Mouse (Mus musculus): ENCODE results near the gene Pnpla5.
"Not testable (repeated sequence)": the region's sequence is repeated elsewhere in the genome, so short reads cannot be mapped to it uniquely, and the experiment has no call there.

The Pnpla5 gene

DNA sequence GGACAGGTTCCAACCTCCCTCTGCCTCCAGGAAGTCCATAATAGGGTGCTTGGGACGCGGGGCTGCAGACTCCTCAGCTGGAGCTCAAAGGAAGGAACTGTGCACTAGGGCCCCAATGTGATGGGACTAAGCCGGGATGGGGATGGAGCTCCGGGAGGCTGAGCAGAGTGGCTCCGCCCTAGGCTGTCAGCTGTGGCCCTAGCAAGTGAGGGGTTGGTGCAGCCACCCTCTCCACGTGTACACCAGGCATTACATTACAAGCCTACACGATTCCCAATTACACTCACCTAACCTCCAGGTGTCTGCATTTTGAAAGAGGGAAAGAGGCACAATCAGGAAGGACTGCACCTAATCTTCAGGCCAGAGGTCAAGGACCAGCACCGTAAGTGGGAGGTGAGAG lies at the start of gene Pnpla5:
TSS of gene Pnpla5 (minus strand) at position 101 of the 400 bp plus-strand sequence.
- no peak for DNase-seq (ENCODE audit: extremely low read depth, insufficient read length, low spot score)

DNA sequence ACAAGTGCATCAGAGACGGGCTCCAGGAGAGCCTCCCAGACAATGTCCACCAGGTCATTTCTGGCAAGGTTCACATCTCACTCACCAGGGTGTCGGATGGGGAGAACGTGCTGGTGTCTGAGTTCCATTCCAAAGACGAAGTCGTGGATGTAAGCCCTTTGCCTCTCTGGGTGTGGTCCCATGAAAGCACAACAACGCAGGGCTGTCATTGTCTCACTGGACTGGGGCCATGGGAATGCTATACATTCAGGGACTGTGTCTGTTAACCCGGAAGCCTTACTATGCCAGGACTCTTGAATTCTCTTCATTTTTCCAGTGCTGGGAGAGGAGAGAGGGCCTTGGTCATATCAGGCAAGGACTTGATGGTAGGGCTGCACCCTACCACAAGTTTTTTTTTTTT lies 48.2 kb upstream of the Pnpla5 start:
- no peak for DNase-seq (ENCODE audit: extremely low read depth, insufficient read length, low spot score)

DNA sequence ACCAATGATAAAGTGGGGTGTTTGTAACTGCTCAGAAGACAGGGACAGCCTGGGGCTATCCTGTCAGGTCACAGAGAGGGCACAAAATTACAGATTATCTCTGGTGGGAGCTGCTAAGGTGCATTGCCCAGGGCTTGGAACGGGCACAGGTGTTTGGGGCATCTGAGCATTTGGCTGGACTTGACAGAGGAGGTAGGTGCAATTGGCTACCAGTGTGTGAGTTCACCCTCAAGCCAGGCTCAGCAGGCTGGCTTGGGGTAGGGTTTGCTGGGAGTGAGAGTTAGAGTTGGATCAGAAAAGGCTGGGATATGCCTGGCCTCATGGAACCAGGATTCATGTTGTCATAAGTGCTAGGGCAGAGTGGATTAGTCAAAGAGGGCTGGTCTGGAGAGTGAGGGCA lies 46.5 kb upstream of the Pnpla5 start:
- no peak for DNase-seq (ENCODE audit: extremely low read depth, insufficient read length, low spot score)

DNA sequence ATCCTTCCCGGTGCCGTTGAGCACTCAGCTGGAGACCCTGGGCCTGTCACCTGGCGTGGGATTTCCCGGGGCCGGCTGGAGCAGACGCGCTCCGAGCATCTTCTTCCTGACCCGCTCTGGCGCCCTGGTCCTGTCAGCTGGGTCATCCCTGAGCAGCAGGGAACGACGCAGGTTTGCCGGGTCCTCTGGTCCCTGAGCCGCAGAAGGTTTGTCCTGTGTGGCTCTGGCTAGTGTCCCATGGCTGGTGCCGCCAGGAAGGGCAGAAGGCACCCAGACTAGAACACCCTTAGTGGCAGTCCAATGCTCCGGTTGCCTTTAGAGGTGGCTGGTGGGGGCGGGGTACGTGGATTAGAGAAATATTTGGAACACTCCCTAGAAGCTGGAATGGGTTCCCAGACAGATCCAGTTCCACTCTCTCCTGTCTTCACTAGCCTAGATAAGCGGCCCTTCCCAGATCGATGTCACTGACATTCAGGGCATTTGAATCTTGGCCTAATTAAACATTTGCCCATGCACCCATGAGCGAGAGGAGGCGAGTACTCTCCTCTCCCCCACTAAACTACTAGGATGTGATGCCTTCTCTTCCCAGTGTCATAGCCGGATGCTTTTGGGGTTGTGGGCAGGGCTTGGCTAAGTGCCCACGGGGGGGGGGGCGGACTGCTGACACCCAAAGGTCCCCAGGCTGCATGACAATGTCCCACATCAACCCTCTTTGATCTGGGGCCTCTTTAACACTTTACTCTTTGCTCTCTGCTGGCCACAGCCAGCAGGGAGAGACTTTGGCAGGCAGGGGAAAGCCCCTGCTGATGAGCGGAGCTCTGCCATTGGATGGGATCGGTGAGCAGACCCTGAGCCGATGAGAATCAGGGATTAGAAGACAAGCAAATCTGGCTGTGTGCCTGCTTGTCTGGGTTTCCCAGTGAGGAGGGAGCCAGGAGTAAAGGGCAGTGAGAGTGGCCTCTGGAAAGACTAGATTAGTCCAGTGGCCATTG lies 45.5 kb upstream of the Pnpla5 start:
- no peak for DNase-seq (ENCODE audit: extremely low read depth, insufficient read length, low spot score)

DNA sequence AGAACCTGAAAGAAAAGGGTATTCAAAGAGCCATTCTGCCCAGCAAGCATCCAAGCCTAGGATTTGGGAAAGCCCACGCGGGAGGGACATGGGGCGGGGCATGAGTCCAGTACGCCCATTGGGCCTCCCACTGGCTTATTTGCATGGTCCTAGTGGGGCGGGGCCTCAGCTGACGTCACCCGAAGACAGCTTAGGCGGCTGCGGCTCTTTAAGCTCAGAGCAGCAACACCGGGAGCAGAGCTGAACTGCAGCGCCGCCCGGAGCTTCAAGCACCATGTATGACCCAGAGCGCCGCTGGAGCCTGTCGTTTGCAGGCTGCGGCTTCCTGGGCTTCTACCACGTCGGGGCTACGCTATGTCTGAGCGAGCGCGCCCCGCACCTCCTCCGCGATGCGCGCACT lies 44.6 kb upstream of the Pnpla5 start, which contains the start of gene Pnpla3:
TSS of gene Pnpla3 (plus strand) at position 238 of the 400 bp plus-strand sequence.
- DNase-seq (ENCODE audit: extremely low read depth, insufficient read length, low spot score) = peak; percentile 16

DNA sequence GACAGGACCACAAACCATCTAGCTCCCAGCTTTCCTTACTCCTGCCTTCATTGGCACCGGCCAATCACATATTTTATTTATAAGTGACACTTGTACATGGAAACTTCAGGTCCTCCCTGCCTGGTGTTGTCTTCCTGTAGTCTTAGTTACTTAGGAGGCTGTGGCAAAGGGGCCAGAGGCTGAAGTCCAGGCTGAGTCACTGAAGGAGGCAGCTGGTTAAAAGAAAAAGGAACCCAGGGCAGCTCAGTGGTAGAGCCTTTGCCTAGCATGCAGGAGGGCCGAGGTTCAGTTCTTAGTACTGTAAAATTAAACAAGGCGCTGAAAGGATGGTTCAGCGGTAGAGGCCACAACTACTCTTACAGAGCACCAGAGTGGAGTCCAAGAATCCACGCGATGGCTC lies 43.8 kb upstream of the Pnpla5 start:
- no peak for DNase-seq (ENCODE audit: extremely low read depth, insufficient read length, low spot score)

DNA sequence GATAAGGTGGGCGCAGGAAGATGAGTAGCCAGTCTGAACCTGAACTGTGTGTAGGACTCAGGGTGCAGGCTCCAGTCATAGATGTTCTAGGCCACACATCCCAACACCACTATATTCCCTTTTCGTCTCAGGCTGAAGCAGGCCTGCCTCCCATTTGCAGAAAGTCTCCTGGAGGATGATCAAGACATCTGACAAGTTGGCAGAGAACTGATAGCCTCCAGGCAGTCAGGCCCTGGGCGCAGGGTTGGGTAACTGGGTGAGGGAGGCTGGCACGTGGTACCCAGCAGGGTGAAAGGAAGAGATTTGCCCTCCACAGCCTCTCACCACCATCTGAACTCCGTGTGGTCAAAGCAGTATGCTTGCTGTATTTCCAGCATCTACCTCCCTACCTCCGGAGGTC lies 38.9 kb upstream of the Pnpla5 start:
- no peak for DNase-seq (ENCODE audit: extremely low read depth, insufficient read length, low spot score)

DNA sequence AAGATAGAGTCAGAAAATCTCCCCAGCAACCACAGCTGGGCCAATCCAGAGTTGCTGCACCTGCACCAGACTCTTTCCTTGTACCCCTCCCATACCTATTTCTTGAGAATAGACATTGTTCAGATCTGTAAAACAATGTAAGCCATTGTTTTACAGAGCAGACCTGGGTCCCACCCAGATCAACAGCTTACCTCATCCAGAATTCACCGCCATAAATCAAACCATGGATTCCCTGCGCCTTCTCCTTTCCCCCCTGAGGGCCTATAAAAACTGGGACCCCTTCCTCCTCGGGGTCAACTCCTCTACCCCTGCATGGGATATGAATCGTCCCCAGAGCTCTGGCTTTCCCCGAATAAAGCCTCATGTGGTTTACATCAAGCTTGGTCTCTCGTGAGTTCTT lies 34.6 kb upstream of the Pnpla5 start:
- DNase-seq (ENCODE audit: extremely low read depth, insufficient read length, low spot score) = not testable (repeated sequence)

DNA sequence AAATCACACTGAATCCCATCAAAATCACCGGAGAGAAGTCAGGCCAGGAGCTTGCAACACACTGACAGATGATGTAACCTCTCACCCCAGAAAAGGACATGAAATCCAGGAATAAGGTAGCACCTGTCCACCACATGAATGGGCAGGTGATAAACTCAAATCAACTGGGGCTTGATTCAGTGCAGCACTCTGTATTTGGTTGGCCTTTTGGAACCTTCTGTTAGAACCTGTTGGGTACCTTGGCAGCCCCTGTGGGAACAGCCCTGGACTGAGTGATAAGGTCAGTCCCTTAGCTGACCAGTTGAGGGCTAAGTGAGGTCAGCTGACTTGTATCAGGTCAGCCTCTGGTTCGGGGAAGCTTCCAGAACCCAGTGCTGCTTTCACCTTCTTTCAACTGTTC lies 33.2 kb upstream of the Pnpla5 start:
- DNase-seq (ENCODE audit: extremely low read depth, insufficient read length, low spot score) = no peak

DNA sequence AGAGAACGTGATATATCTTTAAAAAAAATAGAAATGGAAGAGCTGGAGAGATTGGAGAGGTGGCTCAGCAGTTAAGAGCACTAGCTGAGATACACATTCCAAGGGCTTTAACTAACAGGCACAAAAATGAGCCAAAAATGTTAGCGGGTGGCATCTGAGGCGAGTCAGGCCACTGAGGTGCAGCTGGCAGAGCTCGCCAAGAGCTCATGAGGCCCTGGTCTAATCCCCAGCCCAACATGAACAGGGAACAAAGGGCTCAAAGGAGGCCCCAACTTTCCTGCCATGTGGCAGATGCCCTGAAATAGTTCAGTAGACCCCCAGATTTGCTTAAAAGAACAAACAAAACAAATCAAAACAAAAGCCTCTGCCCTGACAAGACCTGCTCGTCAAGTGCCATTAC lies 18.0 kb upstream of the Pnpla5 start:
- no peak for DNase-seq (ENCODE audit: extremely low read depth, insufficient read length, low spot score)

DNA sequence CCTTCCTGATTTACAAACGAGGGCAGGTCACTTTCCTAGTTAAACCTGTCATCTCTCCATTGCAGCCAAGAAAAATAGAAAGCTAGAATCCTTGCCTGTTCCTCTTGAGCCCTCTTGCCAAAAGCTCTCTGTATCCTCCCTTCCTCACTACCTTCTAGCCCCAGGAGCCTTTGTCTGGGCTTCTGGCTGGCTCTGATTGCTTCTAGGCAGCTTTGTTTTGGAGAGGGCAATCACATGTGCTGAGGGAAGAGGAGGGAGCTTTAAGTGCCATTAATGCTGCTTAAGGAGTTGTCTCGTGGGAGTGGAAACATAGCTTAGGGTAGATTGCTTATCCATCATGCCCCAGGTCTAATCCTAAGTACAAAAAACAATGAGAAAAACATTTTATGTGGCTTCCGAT lies 17.1 kb upstream of the Pnpla5 start:
- no peak for DNase-seq (ENCODE audit: extremely low read depth, insufficient read length, low spot score)

DNA sequence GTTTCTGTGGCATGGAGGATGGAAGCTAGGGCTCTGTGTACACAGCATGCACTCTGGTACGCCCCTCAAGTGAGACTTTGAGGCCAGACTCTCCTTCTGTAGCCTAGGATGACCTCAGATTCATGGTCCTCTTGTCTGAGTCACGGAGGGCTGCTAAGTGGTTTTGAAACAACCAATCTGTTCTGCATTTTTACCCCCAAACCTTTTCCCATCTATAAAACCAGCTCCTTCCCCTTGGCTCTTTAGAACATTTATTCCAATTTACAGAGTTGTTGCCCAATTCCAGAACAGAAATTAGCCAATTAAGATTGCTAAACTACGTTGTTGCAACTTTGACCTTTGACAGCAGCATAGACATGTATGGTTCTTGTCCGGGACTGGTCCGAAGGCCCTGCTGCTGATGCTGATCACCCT lies 16.6 kb upstream of the Pnpla5 start:
- no peak for DNase-seq (ENCODE audit: extremely low read depth, insufficient read length, low spot score)

DNA sequence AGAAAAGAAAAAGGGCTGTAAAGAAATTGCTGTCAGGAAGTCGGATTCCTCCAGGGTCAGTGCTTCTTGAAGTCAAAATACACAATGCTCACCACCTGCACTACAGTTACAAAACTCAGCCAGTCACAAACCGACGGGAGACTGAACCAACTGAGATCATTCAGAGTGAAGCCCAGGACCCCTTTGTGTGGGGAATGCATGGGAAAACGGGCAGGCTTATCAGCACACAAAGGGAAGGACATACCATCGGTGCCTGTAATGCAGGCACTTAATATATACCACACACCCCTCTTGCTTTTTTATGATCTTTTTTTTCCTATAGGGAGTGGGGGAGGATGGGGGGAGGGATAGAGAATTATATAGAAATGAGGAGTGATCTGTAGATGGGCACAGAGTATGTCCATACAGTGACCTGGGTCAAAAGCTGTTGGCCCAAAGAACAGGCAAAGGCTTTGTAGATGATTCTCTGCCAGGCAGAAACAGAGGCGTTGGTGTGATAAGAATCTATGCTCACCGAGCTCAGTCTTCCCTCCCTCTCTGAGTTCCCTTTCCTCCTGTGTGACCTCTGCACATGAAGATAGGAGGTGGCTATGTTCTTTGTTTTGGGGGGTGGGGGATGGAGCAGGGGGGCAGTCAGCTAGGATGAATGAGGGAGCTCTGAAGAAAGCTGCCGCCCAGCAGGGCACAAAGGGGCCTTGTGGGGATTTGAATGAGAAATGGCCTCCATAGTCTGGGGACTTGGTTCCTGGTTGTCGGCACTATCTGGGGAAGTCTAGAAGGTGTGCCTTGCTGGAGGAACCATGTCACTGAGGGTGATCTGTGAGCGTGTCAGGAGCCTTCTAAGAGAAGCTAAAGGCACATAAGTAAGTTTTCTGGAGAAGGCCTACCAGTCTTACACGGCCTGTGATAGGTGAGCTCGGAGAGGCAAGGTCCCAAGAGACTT lies 13.8 kb upstream of the Pnpla5 start:
- DNase-seq (ENCODE audit: extremely low read depth, insufficient read length, low spot score) = no peak

DNA sequence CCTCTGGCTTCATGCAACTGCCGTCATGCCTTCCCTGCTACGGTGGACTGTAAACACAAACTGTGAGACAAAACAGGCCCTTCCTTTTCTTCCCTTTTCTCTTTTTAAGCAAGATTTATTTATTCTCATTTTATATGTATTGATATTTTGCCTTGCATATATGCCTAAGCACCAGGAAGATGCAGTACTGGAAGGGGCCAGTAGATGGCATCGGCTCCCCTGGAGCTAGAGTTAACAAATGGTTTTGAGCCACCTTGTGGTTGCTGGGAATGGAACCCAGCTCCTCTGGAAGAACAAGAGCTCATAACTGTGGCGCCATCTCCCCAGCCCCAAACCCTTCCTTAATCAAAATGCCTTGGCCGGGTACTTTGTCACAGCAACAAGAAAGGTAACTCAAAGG lies 12.5 kb upstream of the Pnpla5 start:
- DNase-seq (ENCODE audit: extremely low read depth, insufficient read length, low spot score) = peak; percentile 25

DNA sequence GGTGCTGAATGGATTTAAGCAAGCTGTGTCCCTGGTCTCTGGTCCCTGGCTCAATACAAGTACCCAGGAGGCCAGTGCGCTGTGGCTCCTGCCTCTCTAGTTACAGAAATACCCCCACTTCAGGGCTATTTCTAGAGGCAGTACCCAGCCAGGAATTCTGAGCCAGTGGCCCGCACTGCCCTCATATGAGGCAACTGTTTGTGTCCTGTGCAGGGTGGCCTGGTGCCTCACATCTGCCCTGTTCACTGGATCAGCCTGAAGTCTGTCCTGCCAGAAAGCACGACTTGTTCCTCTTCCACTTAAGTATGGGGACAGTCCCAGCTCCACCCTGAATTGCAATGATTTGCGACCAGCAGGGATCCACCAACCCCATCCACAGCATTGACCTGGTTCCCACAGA lies 10.5 kb upstream of the Pnpla5 start:
- no peak for DNase-seq (ENCODE audit: extremely low read depth, insufficient read length, low spot score)

DNA sequence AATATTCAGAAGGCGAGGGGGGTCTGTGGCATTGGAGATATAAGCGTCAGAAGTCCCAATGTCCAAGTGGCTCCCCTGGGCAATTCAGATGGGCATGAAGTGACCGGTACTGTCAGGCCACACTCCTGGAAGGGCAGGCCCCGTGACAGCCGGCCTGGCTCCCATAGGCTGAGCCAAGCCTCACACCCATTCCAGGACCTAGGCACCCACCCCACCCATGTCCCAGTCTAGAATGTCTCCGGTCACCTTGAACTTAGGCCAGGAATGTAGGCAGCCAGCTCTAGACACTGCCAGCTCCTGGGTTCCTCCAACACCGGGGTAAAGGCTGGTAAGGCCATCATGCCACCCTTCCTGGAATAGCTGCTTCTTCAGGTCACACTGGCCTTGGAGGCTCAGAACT lies 9.0 kb upstream of the Pnpla5 start:
- no peak for DNase-seq (ENCODE audit: extremely low read depth, insufficient read length, low spot score)

DNA sequence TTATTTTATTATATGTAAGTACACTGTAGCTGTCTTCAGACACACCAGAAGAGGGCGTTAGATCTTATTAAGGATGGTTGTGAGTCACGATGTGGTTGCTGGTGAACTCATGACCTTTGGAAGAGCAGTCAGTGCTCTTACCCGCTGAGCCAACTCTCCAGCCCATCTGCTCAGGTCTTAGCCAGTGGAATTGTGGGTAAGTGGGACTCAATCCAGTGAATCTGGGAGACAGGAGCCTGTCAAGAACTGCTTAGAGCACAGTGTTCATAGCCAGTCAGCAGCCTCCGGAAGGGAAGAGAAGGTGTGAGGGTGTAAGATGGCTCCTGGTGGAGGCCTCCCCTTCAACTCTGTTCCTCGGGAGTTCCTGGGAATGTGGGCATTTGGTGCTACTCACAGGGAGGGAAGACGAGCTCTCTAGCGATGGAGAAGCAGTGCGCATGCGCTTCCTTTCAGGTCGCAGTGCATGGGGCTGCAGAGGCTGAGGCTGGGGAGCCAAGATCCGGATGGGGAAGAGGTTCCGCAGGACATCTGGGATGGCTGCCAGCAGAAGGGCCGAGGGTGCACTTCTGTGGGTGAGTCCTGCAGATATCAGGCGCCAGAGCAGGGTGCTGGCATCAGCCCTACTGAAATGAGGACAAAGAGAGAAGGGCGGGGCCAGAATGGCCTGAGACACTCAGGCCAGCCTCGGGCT lies 8.3 kb upstream of the Pnpla5 start:
- DNase-seq (ENCODE audit: extremely low read depth, insufficient read length, low spot score) = no peak

DNA sequence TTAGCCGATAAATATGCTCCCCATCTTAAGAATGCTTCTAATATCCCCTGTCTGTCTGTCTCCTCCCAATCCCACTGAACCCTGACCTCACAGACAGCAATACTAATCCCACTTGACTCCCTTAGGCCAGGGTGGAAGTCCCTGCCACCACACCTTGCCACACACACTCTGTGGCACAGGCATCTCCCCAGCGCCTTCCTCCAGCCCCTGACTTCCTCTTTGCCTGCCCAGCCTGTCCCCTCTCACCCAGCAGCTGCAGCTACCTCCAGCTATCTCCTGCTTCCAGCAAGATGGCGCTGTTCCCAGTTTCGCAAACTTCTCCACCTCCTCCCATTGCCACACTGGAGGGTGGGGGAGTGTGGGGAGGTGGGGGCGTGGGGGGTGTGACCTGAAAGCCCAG lies 3.9 kb upstream of the Pnpla5 start:
- no peak for DNase-seq (ENCODE audit: extremely low read depth, insufficient read length, low spot score)

DNA sequence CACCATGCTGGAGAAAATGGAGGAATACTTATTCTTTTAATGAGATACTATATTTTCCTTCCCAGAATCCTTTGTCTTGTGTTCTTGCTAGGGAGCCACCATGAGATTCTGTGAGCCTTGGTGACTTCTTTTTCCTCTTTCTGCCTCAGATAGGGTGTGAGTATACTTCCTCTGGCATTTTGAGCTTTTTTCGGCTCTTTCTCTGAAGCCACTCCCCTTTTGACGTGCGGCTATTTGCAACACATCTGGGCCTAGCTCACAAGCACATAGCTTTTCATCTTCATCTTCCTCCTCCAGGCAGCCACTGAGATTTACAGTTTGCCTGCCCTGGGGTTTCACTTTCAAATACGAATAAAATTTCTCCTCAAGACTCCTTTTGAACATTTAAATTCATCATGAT lies 3.5 kb upstream of the Pnpla5 start:
- no peak for DNase-seq (ENCODE audit: extremely low read depth, insufficient read length, low spot score)

DNA sequence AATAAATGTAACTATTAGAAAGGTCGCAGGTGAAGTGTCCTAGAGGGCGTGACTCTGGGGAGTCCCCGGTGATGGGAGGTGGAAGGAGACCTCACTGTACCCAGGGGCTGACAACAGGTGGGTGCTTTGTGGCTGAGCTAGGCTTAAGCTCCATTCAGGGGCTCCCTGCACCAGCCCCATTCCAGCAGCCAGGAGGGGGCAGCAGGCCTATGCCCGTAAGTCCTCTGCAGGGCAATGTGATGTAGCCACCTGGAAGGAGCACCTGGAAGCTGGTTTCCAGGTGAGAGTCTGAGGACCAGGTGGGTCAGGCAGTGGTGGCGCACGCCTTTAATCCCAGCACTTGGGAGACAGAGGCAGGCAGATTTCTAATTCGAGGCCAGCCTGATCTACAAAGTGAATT lies 1.1 kb upstream of the Pnpla5 start:
- no peak for DNase-seq (ENCODE audit: extremely low read depth, insufficient read length, low spot score)

DNA sequence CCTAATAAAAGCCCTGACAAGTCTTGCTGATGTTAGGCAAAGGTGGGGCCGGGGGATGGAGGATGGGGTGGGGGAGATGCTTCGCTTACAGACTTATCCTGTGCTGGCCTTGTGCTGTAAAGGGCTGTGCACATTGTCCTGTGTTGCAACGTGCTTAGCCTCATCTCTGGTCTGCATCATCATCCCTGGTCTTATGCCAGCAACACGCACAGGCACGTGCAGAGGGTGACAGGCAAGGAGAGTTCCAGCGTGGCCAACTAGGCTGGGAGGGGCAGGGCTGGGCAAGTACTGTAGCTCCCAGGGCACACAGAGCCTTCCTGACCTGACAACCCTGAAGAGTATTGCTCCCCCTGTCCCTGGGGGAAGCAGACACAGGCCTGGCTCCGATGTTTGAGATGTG lies 1.9 kb downstream of the Pnpla5 start:
- DNase-seq (ENCODE audit: extremely low read depth, insufficient read length, low spot score) = no peak

All from 3134 (cell line).